Mouse (Mus musculus) inflammation-experienced regulatory T-cells, adult 6 months (primary cell): Measurements from ENCODE around the gene Rbp1. TPM values are rescaled to one million over a fixed set of nuclear protein-coding genes. Genes with fewer than 3 reads are reported as not detected.

Experiments
- polyA plus RNA-seq, 3 experiments: library from polyadenylated mRNA; unstranded; fragments of 100-300 nt; shearing (Covaris generic); gene quantifications; one replicate each; pipeline ENCODE4 v1.2.1; 2017

Gene Rbp1
- polyA plus RNA-seq, 3 experiments from 2014 or later, result not detected

Other genes starting within 250 kb of the Rbp1 start
- gene Nmnat3, start 135.5 kb upstream of the Rbp1 start, polyA plus RNA-seq, result 10 to 100 TPM in 2 of 3 experiments, 1 to 10 TPM in 1; 7.9 to 19.5 (median 14.9) TPM
- not detected for gene Rbp2, start 63.2 kb downstream of the Rbp1 start, polyA plus RNA-seq
- gene Copb2, start 140.8 kb downstream of the Rbp1 start, polyA plus RNA-seq, result 10 to 100 TPM; 92.7 to 93.1 (median 93.1) TPM
- 10 to 100 TPM; 14.1 to 22.2 (median 15.2) TPM for gene Mrps22, start 178.7 kb downstream of the Rbp1 start, polyA plus RNA-seq